ENCODE assay signal across 8 mouse cellular contexts in the genomic region with DNA sequence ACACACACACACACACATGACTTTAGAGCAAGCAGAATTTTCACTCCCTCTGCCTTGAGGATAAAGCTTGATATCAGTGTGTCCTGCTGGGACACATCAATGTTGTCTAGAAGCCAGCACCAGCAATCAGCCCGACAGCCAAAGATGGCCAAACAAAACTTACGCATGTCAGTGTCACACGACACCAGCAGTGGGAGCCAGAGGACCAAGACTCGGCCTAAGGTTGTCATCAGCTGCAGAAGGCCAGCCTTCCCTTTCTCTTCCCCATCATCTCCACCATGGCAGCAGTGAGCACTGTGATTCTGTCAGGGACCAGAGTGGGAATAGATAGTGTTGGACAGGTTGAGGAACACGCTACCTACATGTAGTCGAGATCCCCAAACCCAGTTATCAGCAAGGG. TPM values are rescaled to one million over a fixed set of nuclear protein-coding genes. Genes with fewer than 3 reads are reported as not detected.
DNase-seq lines count a peak whose midpoint lies in the region; ATAC-seq and TF ChIP-seq lines count a peak whose summit lies in the region.

No protein-coding gene starts in this region.

- no peak overlapping the region for H3K27ac ChIP-seq in hindbrain, embryonic 10.5 days
- no peak overlapping the region for H3K27ac ChIP-seq in hindbrain, embryonic 13.5 days
- no peak overlapping the region for H3K27ac ChIP-seq in cortical plate, adult 2 months (ENCODE audit: insufficient read depth, low read length)
- H3K27ac ChIP-seq in lung, postnatal 0 days (ENCODE audit: low read length): no peak overlapping the region

- peaks cover 34% of the 10 kb centered on the region for H3K4me1 ChIP-seq in hindbrain, embryonic 10.5 days (replicated peaks)
- H3K4me1 ChIP-seq in hindbrain, embryonic 13.5 days (replicated peaks): peaks cover 12% of the 10 kb centered on the region
- peaks cover 30% of the 10 kb centered on the region for H3K4me1 ChIP-seq in G1E (ENCODE audit: insufficient read depth, low read depth, low read length)
- no peaks in the 10 kb centered on the region for H3K4me1 ChIP-seq in cortical plate, adult 2 months (ENCODE audit: control insufficient read depth, insufficient read depth, low read length)
- H3K4me1 ChIP-seq in lung, postnatal 0 days (ENCODE audit: insufficient read depth, low read depth, low read length): peaks cover 4% of the 10 kb centered on the region; the same call in 1 of the 2 replicates

- 57% methylated on average over 6 of the region's 6 CpGs for WGBS in hindbrain, embryonic 10.5 days
- WGBS in hindbrain, embryonic 13.5 days: 64% methylated on average over 6 of the region's 6 CpGs
- 49% methylated on average over 6 of the region's 6 CpGs for WGBS in lung, postnatal 0 days

- no peak overlapping the region for H3K4me3 ChIP-seq in hindbrain, embryonic 10.5 days
- H3K4me3 ChIP-seq in hindbrain, embryonic 13.5 days: no peak overlapping the region
- no peak overlapping the region for H3K4me3 ChIP-seq in G1E (ENCODE audit: low read depth, low read length)
- H3K4me3 ChIP-seq in cortical plate, adult 2 months (ENCODE audit: insufficient read depth, low read length): no peak overlapping the region
- no peak overlapping the region for H3K4me3 ChIP-seq in lung, postnatal 0 days (ENCODE audit: low read depth, low read length)

- no peak overlapping the region for H3K4me2 ChIP-seq in hindbrain, embryonic 13.5 days
- H3K4me2 ChIP-seq in lung, postnatal 0 days (replicated peaks; ENCODE audit: low read depth, low read length): no peak overlapping the region

- ATAC-seq in hindbrain, embryonic 13.5 days (ENCODE audit: low FRiP score): no peak
- no peak for ATAC-seq in G1E (ENCODE audit: extremely low read depth, insufficient number of reproducible peaks, low FRiP score, poor library complexity, severe bottlenecking)
- ATAC-seq in lung, postnatal 0 days: no peak

- H3K36me3 ChIP-seq in hindbrain, embryonic 10.5 days: peaks cover 15% of the 10 kb centered on the region
- H3K36me3 ChIP-seq in hindbrain, embryonic 13.5 days: peaks cover 8% of the 10 kb centered on the region
- peaks cover 13% of the 10 kb centered on the region for H3K36me3 ChIP-seq in G1E (replicated peaks)
- H3K36me3 ChIP-seq in lung, postnatal 0 days (ENCODE audit: insufficient read depth, low read length): no peaks in the 10 kb centered on the region

- TF ChIP-seq CTCF in G1E (IDR thresholded peaks at IDR 0.05; ENCODE audit: low read depth, low read length): peak; percentile 22; the same call in 1 of the 2 replicates
- TF ChIP-seq CTCF in cortical plate, adult 2 months (IDR thresholded peaks at IDR 0.05; ENCODE audit: extremely low read depth, insufficient read depth, low read length): peak; percentile 50
- peak; percentile 80 for TF ChIP-seq CTCF in lung, postnatal 0 days (IDR thresholded peaks at IDR 0.05)

- H3K9me3 ChIP-seq in hindbrain, embryonic 10.5 days: no peaks in the 10 kb centered on the region
- H3K9me3 ChIP-seq in hindbrain, embryonic 13.5 days: no peaks in the 10 kb centered on the region
- peaks cover 3% of the 10 kb centered on the region for H3K9me3 ChIP-seq in G1E (replicated peaks)
- no peaks in the 10 kb centered on the region for H3K9me3 ChIP-seq in lung, postnatal 0 days (ENCODE audit: low read length)

- no peaks in the 10 kb centered on the region for H3K27me3 ChIP-seq in hindbrain, embryonic 10.5 days (ENCODE audit: insufficient read depth, poor library complexity, severe bottlenecking)
- no peaks in the 10 kb centered on the region for H3K27me3 ChIP-seq in hindbrain, embryonic 13.5 days
- H3K27me3 ChIP-seq in G1E (ENCODE audit: insufficient read depth, low read length): peaks cover 5% of the 10 kb centered on the region
- H3K27me3 ChIP-seq in lung, postnatal 0 days (replicated peaks; ENCODE audit: insufficient read depth, low read length): no peaks in the 10 kb centered on the region

- TF ChIP-seq EP300 in lung, postnatal 0 days (IDR thresholded peaks at IDR 0.05): no peak

- no peak overlapping the region for H3K9ac ChIP-seq in hindbrain, embryonic 13.5 days
- H3K9ac ChIP-seq in lung, postnatal 0 days (replicated peaks; ENCODE audit: low read depth): no peak overlapping the region

- DNase-seq in hindbrain, embryonic 10.5 days (ENCODE audit: low spot score): peak; percentile 27
- DNase-seq in 3T3-L1 (ENCODE audit: low read depth, low spot score) (peak; percentile 69), G1E (ENCODE audit: low spot score) (no peak)
- DNase-seq in lung, postnatal 0 days (ENCODE audit: low spot score): peak; percentile 55
- peak; percentile 79 for DNase-seq in testis, postnatal 10 days (ENCODE audit: low spot score)
- DNase-seq in gastrocnemius, adult 8-10 months (ENCODE audit: low spot score in 2 of 2): no peak

- TF ChIP-seq POLR2A in cortical plate, adult 2 months (IDR thresholded peaks at IDR 0.05; ENCODE audit: extremely low read depth, insufficient read depth, low read length): no peak

RNA-seq across cellular contexts. Expression of a gene that starts 2.1 kb away (rescaled TPM):
- 70.7 and 107 TPM in 2 replicates for polyA plus RNA-seq in hindbrain, embryonic 10.5 days (2016; fragmentation: Nextera tagmentation; extraction: Ambion mirVana)
- polyA plus RNA-seq in hindbrain, embryonic 13.5 days (2015; fragmentation: Nextera tagmentation; extraction: Ambion mirVana): 43.7 and 45.0 TPM in 2 replicates
- total RNA-seq in G1E (2014; fragmentation: Nextera tagmentation): 93.4 and 94.5 TPM in 2 replicates
- total RNA-seq in G1E (2017): 87.0 and 90.5 TPM in 2 replicates
- 19.0 and 24.4 TPM in 2 replicates for polyA plus RNA-seq in G1E (2012)
- 31.2 and 31.8 TPM in 2 replicates for polyA plus RNA-seq in cortical plate, adult 2 months (2012; rRNA removed)
- 18.2 and 19.3 TPM in 2 replicates for polyA plus RNA-seq in lung, postnatal 0 days (2015; fragmentation: Nextera tagmentation; extraction: Ambion mirVana)
- total RNA-seq in gastrocnemius, adult 8-10 months (2022): 1 to 10 TPM; 4.2 to 6.6 (median 5.0) TPM

RNA-seq across cellular contexts. Expression of a gene that starts 35.6 kb away (rescaled TPM):
- 25.3 and 26.9 TPM in 2 replicates for polyA plus RNA-seq in hindbrain, embryonic 10.5 days (2016; fragmentation: Nextera tagmentation; extraction: Ambion mirVana)
- 16.3 and 17.3 TPM in 2 replicates for polyA plus RNA-seq in hindbrain, embryonic 13.5 days (2015; fragmentation: Nextera tagmentation; extraction: Ambion mirVana)
- total RNA-seq in G1E (2014; fragmentation: Nextera tagmentation) (8.7 and 11.7 TPM in 2 replicates), G1E (2017) (9.1 and 10.9 TPM in 2 replicates)
- 5.5 and 6.2 TPM in 2 replicates for polyA plus RNA-seq in G1E (2012)
- 7.8 and 8.9 TPM in 2 replicates for polyA plus RNA-seq in cortical plate, adult 2 months (2012; rRNA removed)
- 9.7 and 12.4 TPM in 2 replicates for polyA plus RNA-seq in lung, postnatal 0 days (2015; fragmentation: Nextera tagmentation; extraction: Ambion mirVana)
- total RNA-seq in gastrocnemius, adult 8-10 months (2022): 1 to 10 TPM; 4.1 to 5.6 (median 4.5) TPM

RNA-seq across cellular contexts. Expression of a gene that starts 52.8 kb away (rescaled TPM):
- polyA plus RNA-seq in hindbrain, embryonic 10.5 days (2016; fragmentation: Nextera tagmentation; extraction: Ambion mirVana): 5.3 and 7.1 TPM in 2 replicates
- 0.58 and 0.66 TPM in 2 replicates for polyA plus RNA-seq in hindbrain, embryonic 13.5 days (2015; fragmentation: Nextera tagmentation; extraction: Ambion mirVana)
- 21.8 and 27.6 TPM in 2 replicates for total RNA-seq in G1E (2014; fragmentation: Nextera tagmentation)
- total RNA-seq in G1E (2017): 71.8 and 73.8 TPM in 2 replicates
- 1.5 and 1.6 TPM in 2 replicates for polyA plus RNA-seq in G1E (2012)
- 0.44 and 0.57 TPM in 2 replicates for polyA plus RNA-seq in cortical plate, adult 2 months (2012; rRNA removed)
- 3.3 and 4.9 TPM in 2 replicates for polyA plus RNA-seq in lung, postnatal 0 days (2015; fragmentation: Nextera tagmentation; extraction: Ambion mirVana)
- 1 to 10 TPM in 1 of 4 experiments, under 1 TPM in 2, not detected in 1; 0.29 to 1.0 (median 0.89) TPM for total RNA-seq in gastrocnemius, adult 8-10 months (2022)

Comparison
In these comparisons a context has a peak if more than half of its experiments do, and no peak if none do; other contexts are left out.
1. DNase-seq: peak in hindbrain, embryonic 10.5 days (single experiment), 3T3-L1 (single experiment), lung, postnatal 0 days (single experiment) and testis, postnatal 10 days (single experiment); none in G1E (single experiment) and gastrocnemius, adult 8-10 months (0 of 2).
2. CTCF ChIP-seq: peak in every context shown above with its lines; median percentile 80 in lung, postnatal 0 days; 50 in cortical plate, adult 2 months; 22 in G1E.